Comparison of ENCODE assay signal across 27 mouse cellular contexts in genomic region chr3:60333669-60334068, GRCm38 (mm10).
"Had no signal": no experiment of that assay in that cellular context is flagged by ENCODE, and none has a peak within 500 bp of the region (broad histone marks: within the 10 kb centered on the region; RNA-seq: fewer than 3 reads in every experiment).

No protein-coding gene starts in this region.

- H3K27ac ChIP-seq: limb, embryonic 10.5 days; limb, embryonic 12.5 days; limb, embryonic 13.5 days; limb, embryonic 15.5 days; liver, embryonic 12.5 days; liver, embryonic 13.5 days; liver, embryonic 14.5 days; liver, embryonic 15.5 days; lung, embryonic 15.5 days; macrophage; midbrain, embryonic 10.5 days; midbrain, embryonic 12.5 days; midbrain, embryonic 13.5 days; midbrain, embryonic 15.5 days had no signal

- DNase-seq: left cerebral cortex, postnatal 4 days; liver; liver, embryonic 13.5 days; liver, postnatal 0 days; lung, adult 18-20 months; lung, adult 2 months; lung, embryonic 14.5 days; lung, postnatal 10 days; lung, postnatal 14 days; lung, postnatal 36 days; lung, postnatal 4 days; midbrain, embryonic 14.5 days had no signal

- H3K36me3 ChIP-seq: limb, embryonic 10.5 days; limb, embryonic 12.5 days; limb, embryonic 13.5 days; limb, embryonic 15.5 days; liver, embryonic 12.5 days; liver, embryonic 13.5 days; liver, embryonic 15.5 days; lung, embryonic 15.5 days; midbrain, embryonic 10.5 days; midbrain, embryonic 12.5 days; midbrain, embryonic 13.5 days; midbrain, embryonic 15.5 days had no signal

- H3K27me3 ChIP-seq: limb, embryonic 12.5 days; limb, embryonic 13.5 days; limb, embryonic 15.5 days; liver, embryonic 12.5 days; liver, embryonic 13.5 days; liver, embryonic 15.5 days; lung, embryonic 15.5 days; megakaryocyte, embryonic 14.5 days; midbrain, embryonic 12.5 days; midbrain, embryonic 13.5 days; midbrain, embryonic 15.5 days had no signal

- H3K9ac ChIP-seq: limb, embryonic 12.5 days; limb, embryonic 13.5 days; limb, embryonic 15.5 days; liver, embryonic 12.5 days; liver, embryonic 13.5 days; liver, embryonic 14.5 days; liver, embryonic 15.5 days; liver, postnatal 0 days; lung, embryonic 14.5 days; lung, embryonic 15.5 days; midbrain, embryonic 12.5 days; midbrain, embryonic 13.5 days; midbrain, embryonic 15.5 days had no signal

- H3K9me3 ChIP-seq: limb, embryonic 10.5 days; limb, embryonic 12.5 days; limb, embryonic 13.5 days; limb, embryonic 15.5 days; liver, embryonic 12.5 days; liver, embryonic 13.5 days; liver, embryonic 15.5 days; lung, embryonic 15.5 days; megakaryocyte, embryonic 14.5 days; midbrain, embryonic 10.5 days; midbrain, embryonic 12.5 days; midbrain, embryonic 13.5 days; midbrain, embryonic 15.5 days had no signal

- H3K4me3 ChIP-seq: limb, embryonic 10.5 days; limb, embryonic 12.5 days; limb, embryonic 13.5 days; limb, embryonic 15.5 days; liver, embryonic 12.5 days; liver, embryonic 13.5 days; liver, embryonic 15.5 days; lung, embryonic 15.5 days; megakaryocyte, embryonic 14.5 days; midbrain, embryonic 10.5 days; midbrain, embryonic 12.5 days; midbrain, embryonic 13.5 days; midbrain, embryonic 15.5 days; myocyte had no signal

- H3K4me1 ChIP-seq: limb, embryonic 10.5 days; limb, embryonic 12.5 days; limb, embryonic 13.5 days; limb, embryonic 15.5 days; liver, embryonic 12.5 days; liver, embryonic 13.5 days; liver, embryonic 15.5 days; lung, embryonic 15.5 days; megakaryocyte, embryonic 14.5 days; midbrain, embryonic 10.5 days; midbrain, embryonic 12.5 days; midbrain, embryonic 13.5 days; midbrain, embryonic 15.5 days had no signal
